Mouse (Mus musculus) spleen, postnatal 4 days (tissue): ENCODE data around the gene Emp3.

Source experiments
- DNase-seq, 2 experiments: peaks; one replicate each; pipeline ENCODE4 v3.0.0; 2022; ENCODE audit warnings: low spot score in 2 of 2

Gene Emp3

GRCm38 (mm10) chr7:45870282-45871058, 50.7 kb downstream of the Emp3 start:
- no peak for DNase-seq

- no peak for DNase-seq
Measured at GRCm38 (mm10) chr7:45869787-45870186, 51.4 kb downstream of the Emp3 start.

GRCm38 (mm10) chr7:45869107-45869670, 52.0 kb downstream of the Emp3 start:
- no peak for DNase-seq
